Mouse (Mus musculus): ENCODE data around the gene Tmem106c.

GRCm38 (mm10) chr15:98002991-98003821 is 39.2 kb downstream of the Tmem106c start:
- TF ChIP-seq GATA1 (IDR thresholded peaks at IDR 0.05; ENCODE audit: borderline replicate concordance, low read length) = no peak
- TF ChIP-seq FLI1 (IDR thresholded peaks at IDR 0.05; ENCODE audit: low read length) = no peak
